Mouse (Mus musculus) ES-CJ7 (cell line): ENCODE data around the gene Dqx1.

Experiments used
- DNase-seq: peaks from one replicate; pipeline ENCODE4 v3.0.0; 2011; ENCODE audit warnings: low read depth, low spot score

Dqx1 gene

DNA sequence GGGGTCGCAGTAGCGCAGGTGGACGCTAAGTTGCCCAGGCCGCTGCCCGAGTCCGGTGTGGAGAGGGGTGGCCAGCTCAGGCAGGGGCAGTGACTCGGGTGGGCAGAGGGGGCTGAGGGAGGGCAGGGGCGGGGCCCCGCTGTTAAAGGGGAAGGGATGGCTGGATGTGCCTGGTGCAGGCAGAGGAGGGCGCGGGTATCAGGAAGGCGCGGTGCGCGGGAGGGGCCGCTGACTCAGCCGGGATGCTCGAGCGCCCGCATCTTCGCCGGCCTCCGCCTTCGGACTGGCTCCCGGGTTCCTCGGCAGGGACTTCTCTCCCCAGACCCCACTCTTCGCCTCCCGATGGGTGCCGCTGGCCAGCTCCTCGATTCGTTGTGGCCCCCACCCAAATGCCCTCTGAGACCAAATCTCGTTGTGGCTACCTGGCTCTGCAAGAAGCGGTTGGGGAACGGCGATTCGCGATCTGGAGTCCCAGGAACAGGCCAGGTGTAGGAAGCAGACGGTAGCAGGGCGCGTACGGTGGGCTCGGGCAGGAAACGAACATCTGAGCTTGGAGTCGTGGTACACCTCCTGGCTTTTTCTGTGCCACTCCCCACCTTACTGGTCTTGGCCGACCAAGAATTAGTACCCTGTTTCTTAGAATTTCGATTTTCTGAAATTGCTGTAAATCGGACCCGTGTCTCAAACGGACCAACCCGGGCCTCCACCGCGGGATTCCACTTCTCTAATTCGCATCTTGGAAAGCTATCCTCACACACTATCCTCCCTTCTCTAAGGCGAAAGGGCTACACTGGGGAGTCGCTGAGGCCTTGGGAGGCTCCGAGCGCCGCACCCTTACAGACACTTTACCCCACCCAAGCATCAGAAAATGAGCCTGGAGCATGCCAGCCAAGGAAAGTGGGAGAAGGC is 12.9 kb downstream of the Dqx1 start:
- peak; percentile 82 for DNase-seq

GRCm38 (mm10) chr6:83071220-83071619 is 13.6 kb downstream of the Dqx1 start:
- DNase-seq = peak; percentile 41

DNA sequence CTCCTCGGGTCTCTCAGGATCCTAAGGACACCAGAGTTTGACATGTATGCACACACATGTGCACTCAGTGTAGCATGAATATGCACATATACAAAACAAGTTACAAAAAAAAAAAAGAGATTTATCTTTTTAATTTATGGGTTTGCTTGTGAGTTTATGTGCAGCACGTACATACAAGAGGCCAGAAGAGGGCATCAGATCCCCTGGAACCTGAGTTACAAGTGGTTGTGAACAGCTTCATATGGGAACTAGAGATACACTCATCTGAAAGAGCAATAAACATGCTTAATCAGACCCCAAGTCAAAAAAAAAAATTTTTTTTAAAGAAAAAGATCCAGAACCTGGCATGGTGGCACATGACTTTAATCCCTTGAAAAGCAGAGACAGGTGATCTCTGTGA is 17.3 kb downstream of the Dqx1 start:
- DNase-seq = peak; percentile 49

DNA sequence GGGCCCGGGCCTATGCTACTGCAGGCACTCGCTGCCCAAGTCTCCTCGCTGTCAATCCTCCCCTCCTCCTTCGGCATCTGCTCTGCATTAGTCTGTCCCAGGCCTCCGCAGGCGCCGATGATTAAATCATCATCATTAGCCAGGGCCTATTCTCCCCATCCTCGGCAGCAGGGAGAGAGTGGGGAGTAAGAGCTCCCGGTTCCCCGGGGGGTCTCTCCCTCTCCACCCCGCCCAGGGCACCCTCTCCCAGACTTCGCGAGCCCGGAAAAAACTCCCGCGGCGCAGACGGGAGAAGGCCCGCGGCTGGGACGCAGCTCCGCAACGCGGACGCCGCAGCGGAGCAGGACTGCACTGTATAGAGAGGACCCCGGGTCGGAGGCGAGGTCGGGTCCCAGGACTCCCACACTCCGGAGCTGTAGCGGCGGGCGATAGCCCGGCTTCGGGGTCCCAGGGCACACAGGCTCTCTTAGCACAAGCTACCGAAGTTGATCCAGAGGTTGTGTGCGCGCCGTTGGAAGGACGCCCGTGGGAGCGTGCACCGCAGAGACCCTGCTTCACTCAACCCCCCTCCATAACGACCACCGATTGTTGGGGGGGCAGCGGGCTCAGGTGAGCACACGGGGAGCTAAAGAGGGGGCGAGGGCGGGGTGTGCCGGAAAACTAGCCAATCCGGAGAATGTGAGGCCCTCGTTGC is 20.1 kb downstream of the Dqx1 start, which contains the start of gene Pcgf1:
Gene Pcgf1 (plus strand): TSS at position 240 of the 694 bp plus-strand sequence.
- DNase-seq = peak; percentile 36

- peak; percentile 98 for DNase-seq
These were observed 20.7 kb downstream of the Dqx1 start for GRCm38 (mm10) chr6:83078324-83078858.

DNA sequence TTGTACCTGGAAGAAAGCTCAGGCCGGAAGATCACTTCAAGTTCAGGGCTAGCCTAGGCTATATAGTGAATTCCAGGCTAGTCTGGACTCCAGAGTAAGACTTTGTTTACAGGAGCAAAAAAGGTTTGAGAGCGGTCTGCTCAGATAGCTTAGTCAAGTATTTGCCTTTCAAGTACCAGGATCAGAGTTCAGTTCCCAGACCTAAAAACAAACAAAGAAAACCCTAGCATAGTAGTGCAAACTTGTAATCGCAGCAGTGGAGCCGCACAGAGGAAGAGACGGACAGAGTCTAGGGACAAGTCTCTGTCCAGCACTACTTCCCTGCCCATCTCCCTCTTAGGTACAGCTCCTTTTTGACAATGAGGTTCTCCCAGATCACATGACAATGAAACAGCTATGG is 22.6 kb downstream of the Dqx1 start:
- DNase-seq = no peak

GRCm38 (mm10) chr6:83083497-83083896 is 25.9 kb downstream of the Dqx1 start:
- no peak for DNase-seq

DNA sequence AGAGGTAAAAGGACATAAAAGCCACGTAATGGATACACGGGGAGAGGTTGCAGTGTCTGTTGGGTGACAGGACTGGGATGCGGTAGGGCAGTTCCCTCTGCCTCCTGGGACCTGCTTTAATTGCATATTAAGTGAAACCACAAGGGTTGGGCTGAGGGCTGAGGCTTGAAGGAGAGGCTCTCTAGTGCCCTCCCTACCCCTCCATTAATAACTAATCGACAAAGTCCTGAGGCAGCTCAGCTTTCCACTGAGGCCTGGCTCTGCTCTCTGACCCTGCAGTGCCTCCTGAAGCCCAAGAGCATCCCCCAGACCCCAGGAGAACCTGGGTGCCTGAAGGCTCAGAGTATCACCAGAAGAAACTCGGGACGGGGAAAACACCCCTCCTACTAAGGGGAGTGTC is 26.8 kb downstream of the Dqx1 start:
- DNase-seq = no peak

- no peak for DNase-seq
These were observed 28.7 kb downstream of the Dqx1 start, which contains the start of gene Lbx2 for GRCm38 (mm10) chr6:83086121-83087035. TSS of gene Lbx2 (plus strand) at chr6:83086367.

DNA sequence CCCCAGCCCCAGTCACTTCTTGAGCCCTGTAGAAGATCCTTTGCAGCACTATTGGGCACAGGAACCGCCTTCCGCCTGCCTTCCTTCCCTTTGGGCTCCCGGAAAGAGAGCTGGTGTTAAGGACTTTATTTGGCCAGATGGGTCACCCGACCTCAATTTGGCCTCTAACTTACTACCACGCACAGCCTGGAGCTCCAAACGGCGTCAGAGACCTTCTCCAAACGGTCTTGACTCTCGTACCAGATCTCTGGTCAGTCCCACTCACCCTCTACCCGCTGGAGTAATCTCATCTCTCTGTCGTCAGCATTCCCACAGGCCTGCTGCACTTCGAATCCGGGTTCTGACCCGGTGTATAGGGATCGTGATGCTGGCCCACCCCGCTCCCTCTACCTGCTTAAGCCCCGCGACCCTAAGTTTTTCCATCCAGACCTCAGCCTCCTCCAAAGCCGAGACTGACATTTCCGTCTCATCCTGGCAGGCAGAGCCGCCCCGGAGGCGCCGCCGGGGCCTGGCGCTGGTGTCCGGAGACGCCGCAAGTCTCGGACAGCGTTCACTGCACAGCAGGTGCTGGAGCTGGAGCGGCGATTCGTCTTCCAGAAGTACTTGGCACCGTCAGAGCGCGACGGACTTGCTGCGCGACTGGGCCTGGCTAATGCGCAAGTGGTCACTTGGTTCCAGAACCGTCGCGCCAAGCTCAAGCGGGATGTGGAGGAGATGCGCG is 29.7 kb downstream of the Dqx1 start:
- no peak for DNase-seq

DNA sequence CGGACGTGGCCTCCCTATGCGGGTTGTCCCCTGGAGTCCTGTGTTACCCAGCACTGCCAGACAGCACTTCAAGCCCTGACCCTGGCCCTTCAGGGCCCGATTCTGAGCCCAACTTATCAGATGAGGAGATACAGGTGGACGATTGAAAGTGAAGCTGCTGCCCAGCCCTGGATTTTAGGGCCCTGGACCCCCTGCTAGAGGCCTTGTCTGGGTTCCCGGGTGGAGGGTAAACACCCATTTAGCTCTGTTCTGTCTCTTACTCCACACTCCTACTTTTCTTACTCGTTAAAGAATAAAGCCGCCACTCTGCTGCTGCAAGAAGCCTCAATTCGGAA is 30.2 kb downstream of the Dqx1 start:
- DNase-seq = no peak

GRCm38 (mm10) chr6:83092416-83093127 is 34.9 kb downstream of the Dqx1 start:
- DNase-seq = no peak

GRCm38 (mm10) chr6:83095968-83096367 is 38.3 kb downstream of the Dqx1 start:
- DNase-seq = no peak

DNA sequence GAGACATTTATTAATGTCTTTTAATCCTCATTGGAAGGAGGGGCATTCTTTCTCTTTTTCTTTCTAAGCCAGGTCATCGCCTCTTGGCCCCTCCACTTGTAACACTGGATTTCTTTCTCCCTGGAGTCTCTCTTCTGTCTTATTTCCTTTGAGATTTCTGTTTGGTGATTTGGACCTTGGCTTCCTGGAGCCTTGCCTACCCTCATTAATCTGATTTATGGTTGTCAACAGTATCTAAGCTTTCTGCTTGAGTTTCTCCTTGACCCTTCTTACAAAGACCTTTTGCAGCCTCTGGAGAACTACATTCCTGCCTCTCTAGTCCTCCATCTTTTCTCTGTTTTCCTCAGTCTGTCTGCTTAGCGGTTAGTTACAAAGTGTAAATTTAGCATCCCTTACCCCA is 40.8 kb downstream of the Dqx1 start:
- no peak for DNase-seq

DNA sequence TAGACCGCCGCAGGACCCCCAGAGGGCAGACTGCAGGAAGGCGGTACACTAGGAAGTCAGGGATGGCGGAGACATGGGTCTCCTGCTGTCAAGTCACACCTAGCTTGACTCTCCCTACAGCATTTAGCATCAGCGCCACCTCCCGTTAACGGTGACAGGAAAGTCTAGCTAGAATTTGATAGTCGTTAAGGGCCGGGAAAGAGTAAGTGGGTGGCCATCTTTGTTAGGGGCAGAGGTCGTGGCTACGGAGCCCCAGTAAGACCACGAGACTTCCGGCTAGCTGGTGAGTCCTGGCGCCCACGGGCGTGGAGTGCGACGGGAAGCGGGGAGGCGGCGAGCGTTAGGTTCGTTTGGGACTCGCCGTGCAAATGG is 43.7 kb downstream of the Dqx1 start, which contains the start of the genes Ccdc142 and Gm42688:
Gene Ccdc142 (plus strand): TSS at position 286 of the 372 bp plus-strand sequence.
Gene Gm42688 (plus strand): TSS at position 302 of the 372 bp plus-strand sequence.
- DNase-seq = peak; percentile 97

DNA sequence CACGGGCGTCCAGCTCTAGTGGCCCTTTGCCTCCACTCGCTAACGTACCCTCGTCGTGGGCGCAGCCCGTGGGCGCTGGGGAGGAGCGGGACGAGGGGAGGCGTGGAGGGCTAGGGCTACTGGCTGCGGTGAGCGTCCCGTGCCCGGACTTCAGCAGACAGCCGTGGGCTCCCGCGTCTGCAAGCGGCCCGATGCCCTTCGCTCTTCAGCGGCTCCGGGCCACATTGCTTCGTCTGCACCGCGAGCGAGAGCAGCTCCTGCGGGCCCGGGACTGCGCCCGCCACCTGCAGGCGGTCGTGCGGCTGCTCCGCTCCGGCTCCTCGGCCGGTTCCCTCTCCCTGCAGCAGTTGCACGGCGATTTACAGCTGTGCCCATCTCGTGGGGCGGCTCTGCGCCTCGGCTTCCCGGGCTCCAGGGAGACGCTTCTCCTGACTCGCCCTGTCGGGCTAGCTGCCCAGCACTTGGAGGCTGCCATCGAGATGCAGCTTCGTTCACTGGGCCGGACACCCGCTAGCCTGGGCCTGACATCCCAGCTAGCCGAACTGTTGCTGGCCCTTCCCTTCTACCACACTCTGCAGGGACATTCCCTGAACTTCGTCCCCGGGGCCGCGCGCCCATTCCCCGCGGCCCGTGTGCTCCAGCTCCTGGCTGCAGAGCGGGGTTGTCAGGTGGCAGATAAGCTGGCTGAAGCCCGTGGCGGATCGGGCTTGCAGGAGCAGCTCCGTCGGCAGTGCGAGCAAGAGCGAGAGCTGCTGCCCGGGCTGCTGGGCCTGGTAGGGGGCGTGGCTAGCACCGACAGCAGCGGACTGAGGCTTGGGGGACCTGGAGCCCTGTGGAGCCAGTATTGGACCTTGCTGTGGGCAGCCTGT is 44.3 kb downstream of the Dqx1 start:
- DNase-seq = no peak

GRCm38 (mm10) chr6:83103130-83103650 is 45.5 kb downstream of the Dqx1 start:
- no peak for DNase-seq

- no peak for DNase-seq
These were observed 46.5 kb downstream of the Dqx1 start for GRCm38 (mm10) chr6:83104158-83104557.
